Mouse (Mus musculus): ENCODE data around the gene Ryr2.

DNA sequence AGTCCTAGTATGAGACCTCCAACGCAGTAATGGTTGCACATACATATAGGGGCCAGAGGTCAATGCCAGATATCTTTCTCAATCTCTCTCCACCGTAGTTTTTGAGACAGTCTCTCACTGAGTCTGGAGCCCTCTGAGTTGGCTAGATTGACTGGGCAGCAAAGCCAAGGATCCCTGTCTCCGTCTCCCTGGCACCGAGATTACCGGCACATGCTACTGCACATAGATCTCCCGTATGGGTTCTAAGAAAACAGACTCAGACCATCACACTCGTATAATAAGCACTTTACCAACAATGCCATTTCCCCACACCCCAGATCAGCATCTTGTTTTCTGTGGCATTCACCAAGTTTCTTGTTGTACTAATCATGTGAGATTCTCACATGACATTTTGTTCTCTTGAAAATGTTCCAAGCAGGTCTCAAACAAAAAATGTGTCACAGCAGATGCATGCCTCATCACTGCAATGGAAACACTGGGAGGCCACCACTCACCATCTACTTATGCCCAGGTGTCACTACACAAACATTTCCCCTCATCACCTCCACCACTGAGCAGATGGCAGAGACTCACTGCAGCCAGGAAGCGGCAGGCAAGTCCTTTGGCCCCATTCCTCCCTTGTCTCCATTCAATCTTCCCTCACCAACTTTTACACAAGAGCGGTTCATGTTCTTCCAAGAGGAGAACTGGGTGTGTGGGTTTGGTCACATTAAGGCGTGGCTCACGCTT, 14.2 kb downstream of the Ryr2 start:
- TF ChIP-seq CTCF (IDR thresholded peaks at IDR 0.05) (no peak), EP300 (IDR thresholded peaks at IDR 0.05) (no peak)

Measured in lung, postnatal 0 days (tissue).